Mouse (Mus musculus): ENCODE data around the gene Rabgef1. TPM values are rescaled to one million over a fixed set of nuclear protein-coding genes. Genes with fewer than 3 reads are reported as not detected.
A peak's percentile ranks its signal among the peaks of the same experiment; 100 is the strongest.

The Rabgef1 gene
- total and polyA plus RNA-seq, 2 experiments from 2014 or later: 16.1 to 27.4 TPM

GRCm38 (mm10) chr5:130141138-130141537 is 30.5 kb upstream of the Rabgef1 start:
- Histone ChIP-seq H3K4me3 (ENCODE audit: low read length) (no peak overlapping the region), H3K27ac (no peak overlapping the region), H3K27me3 (ENCODE audit: insufficient read depth, low read length) (no peaks in the 10 kb centered on the region), H3K9me3 (ENCODE audit: low read length) (no peaks in the 10 kb centered on the region), H3K36me3 (ENCODE audit: insufficient read depth, low read length) (no peaks in the 10 kb centered on the region), H3K4me2 (ENCODE audit: low read depth, low read length) (no peak overlapping the region), H3K9ac (replicated peaks; ENCODE audit: low read length) (no peak overlapping the region), H3K4me1 (ENCODE audit: insufficient read depth, low read length) (peaks cover 12% of the 10 kb centered on the region)
- WGBS: 83% methylated on average over 5 of the region's 5 CpGs
- DNase-seq (ENCODE audit: low spot score) (no peak), ATAC-seq (no peak)
- no peak for TF ChIP-seq CTCF (IDR thresholded peaks at IDR 0.05; ENCODE audit: low read depth)

GRCm38 (mm10) chr5:130142041-130142440 is 29.6 kb upstream of the Rabgef1 start:
- Histone ChIP-seq H3K9me3 (ENCODE audit: low read length) (no peaks in the 10 kb centered on the region), H3K27me3 (ENCODE audit: insufficient read depth, low read length) (no peaks in the 10 kb centered on the region), H3K4me1 (ENCODE audit: insufficient read depth, low read length) (peaks cover 12% of the 10 kb centered on the region), H3K9ac (replicated peaks; ENCODE audit: low read length) (no peak overlapping the region), H3K4me2 (ENCODE audit: low read depth, low read length) (no peak overlapping the region), H3K27ac (no peak overlapping the region), H3K36me3 (ENCODE audit: insufficient read depth, low read length) (no peaks in the 10 kb centered on the region), H3K4me3 (ENCODE audit: low read length) (no peak overlapping the region)
- no peak for DNase-seq (ENCODE audit: low spot score)
- ATAC-seq: no peak
- no peak for TF ChIP-seq CTCF (IDR thresholded peaks at IDR 0.05; ENCODE audit: low read depth)
- WGBS: 64% methylated on average over 4 of the region's 4 CpGs

GRCm38 (mm10) chr5:130143101-130143500 is 28.5 kb upstream of the Rabgef1 start:
- H3K4me1 ChIP-seq (ENCODE audit: insufficient read depth, low read length): peaks cover 12% of the 10 kb centered on the region
- no peaks in the 10 kb centered on the region for H3K9me3 ChIP-seq (ENCODE audit: low read length)
- ATAC-seq: no peak
- no peaks in the 10 kb centered on the region for H3K36me3 ChIP-seq (ENCODE audit: insufficient read depth, low read length)
- no peak for DNase-seq (ENCODE audit: low spot score)
- H3K9ac ChIP-seq (replicated peaks; ENCODE audit: low read length): no peak overlapping the region
- H3K27me3 ChIP-seq (ENCODE audit: insufficient read depth, low read length): no peaks in the 10 kb centered on the region
- TF ChIP-seq CTCF (IDR thresholded peaks at IDR 0.05; ENCODE audit: low read depth): no peak
- 87% methylated on average over 7 of the region's 7 CpGs for WGBS
- no peak overlapping the region for H3K4me3 ChIP-seq (ENCODE audit: low read length)
- no peak overlapping the region for H3K4me2 ChIP-seq (ENCODE audit: low read depth, low read length)
- peak overlapping the region; percentile 94; the same call in 1 of the 2 replicates for H3K27ac ChIP-seq

DNA sequence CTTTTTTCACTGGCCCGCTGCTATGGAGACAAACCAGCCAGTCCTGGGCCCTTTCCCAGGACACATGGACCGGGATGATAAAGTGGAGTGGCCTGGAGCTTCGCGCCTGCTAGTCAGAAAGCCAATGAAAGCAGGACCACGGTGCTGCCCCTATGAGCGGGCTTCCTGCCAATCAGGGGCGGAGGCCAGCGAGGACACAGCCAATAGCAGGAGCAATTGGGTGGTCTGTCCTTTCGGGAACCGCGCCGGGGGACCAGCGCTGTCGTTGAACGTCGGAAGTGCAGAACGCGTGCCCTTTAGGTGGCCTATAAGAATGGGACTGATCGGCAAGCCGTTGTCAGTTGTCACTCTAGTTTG is 27.6 kb upstream of the Rabgef1 start:
- TF ChIP-seq CTCF (IDR thresholded peaks at IDR 0.05; ENCODE audit: low read depth): no peak; the same call in 1 of the 2 replicates
- Histone ChIP-seq H3K9me3 (ENCODE audit: low read length) (no peaks in the 10 kb centered on the region), H3K4me3 (ENCODE audit: low read length) (peak overlapping the region; percentile 73), H3K36me3 (ENCODE audit: insufficient read depth, low read length) (peaks cover 5% of the 10 kb centered on the region; the same call in 1 of the 2 replicates), H3K27ac (peak overlapping the region; percentile 94), H3K4me1 (ENCODE audit: insufficient read depth, low read length) (peaks cover 12% of the 10 kb centered on the region), H3K4me2 (ENCODE audit: low read depth, low read length) (peak overlapping the region; percentile 94), H3K9ac (replicated peaks; ENCODE audit: low read length) (peak overlapping the region; percentile 51), H3K27me3 (ENCODE audit: insufficient read depth, low read length) (no peaks in the 10 kb centered on the region)
- WGBS: under 1% methylated on average over 20 of the region's 20 CpGs
- DNase-seq (ENCODE audit: low spot score) (peak; percentile 93), ATAC-seq (peak; percentile 69)

- TF ChIP-seq CTCF (IDR thresholded peaks at IDR 0.05; ENCODE audit: low read depth): peak; percentile 72
- H3K9ac ChIP-seq (replicated peaks; ENCODE audit: low read length): peak within 1 kb of the TSS; percentile 75
- 1% methylated on average over 66 of the region's 66 CpGs for WGBS
- DNase-seq (ENCODE audit: low spot score) (peak; percentile 98), ATAC-seq (peak; percentile 97)
- H3K4me3 ChIP-seq (ENCODE audit: low read length): peak within 1 kb of the TSS; percentile 73
- peaks cover 12% of the 10 kb centered on the region for H3K4me1 ChIP-seq (ENCODE audit: insufficient read depth, low read length)
- peak within 1 kb of the TSS; percentile 94 for H3K27ac ChIP-seq
- peak within 1 kb of the TSS; percentile 94 for H3K4me2 ChIP-seq (ENCODE audit: low read depth, low read length)
- no peaks in the 10 kb centered on the region for H3K27me3 ChIP-seq (ENCODE audit: insufficient read depth, low read length)
- H3K9me3 ChIP-seq (ENCODE audit: low read length): no peaks in the 10 kb centered on the region
- peaks cover 9% of the 10 kb centered on the region; the same call in 1 of the 2 replicates for H3K36me3 ChIP-seq (ENCODE audit: insufficient read depth, low read length)
Measured at GRCm38 (mm10) chr5:130144334-130145312, 27.0 kb upstream of the Rabgef1 start, which contains the start of gene Kctd7. Gene Kctd7, plus strand, starts transcription at chr5:130144861.

DNA sequence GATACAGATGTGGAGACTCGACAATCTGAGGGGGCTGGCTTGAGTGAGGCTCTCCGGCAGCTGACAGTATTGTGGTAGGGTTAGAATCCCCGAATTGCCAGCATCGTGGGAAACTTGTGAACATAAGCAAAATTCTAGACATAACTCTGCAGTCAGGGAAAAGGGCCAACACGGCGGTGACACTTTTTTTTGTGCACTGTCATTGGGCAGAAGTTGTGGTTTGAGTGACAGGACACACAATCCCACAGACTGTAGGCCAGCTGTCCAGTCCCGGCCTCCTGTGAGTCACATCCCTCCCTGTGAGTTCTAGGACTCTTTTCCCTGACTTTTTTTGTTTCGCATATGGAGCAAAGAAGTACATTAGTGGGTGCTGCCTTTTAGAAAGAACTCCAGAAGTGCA is 25.6 kb upstream of the Rabgef1 start:
- Histone ChIP-seq H3K27me3 (ENCODE audit: insufficient read depth, low read length) (no peaks in the 10 kb centered on the region), H3K9ac (replicated peaks; ENCODE audit: low read length) (peak overlapping the region; percentile 75; the same call in 1 of the 2 replicates), H3K4me3 (ENCODE audit: low read length) (peak overlapping the region; percentile 73), H3K4me2 (ENCODE audit: low read depth, low read length) (peak overlapping the region; percentile 94), H3K27ac (no peak overlapping the region), H3K9me3 (ENCODE audit: low read length) (no peaks in the 10 kb centered on the region), H3K4me1 (ENCODE audit: insufficient read depth, low read length) (peaks cover 12% of the 10 kb centered on the region), H3K36me3 (ENCODE audit: insufficient read depth, low read length) (peaks cover 16% of the 10 kb centered on the region; the same call in 1 of the 2 replicates)
- DNase-seq (ENCODE audit: low spot score) (no peak), ATAC-seq (no peak)
- WGBS: 77% methylated on average over 8 of the region's 8 CpGs
- TF ChIP-seq CTCF (IDR thresholded peaks at IDR 0.05; ENCODE audit: low read depth): no peak

All from hindbrain, postnatal 0 days (tissue).